Mouse (Mus musculus) left cerebral cortex, postnatal 10 days (tissue): ENCODE measurements around the gene Rgp1. TPM values are rescaled to one million over a fixed set of nuclear protein-coding genes. Genes with fewer than 3 reads are reported as not detected.
A peak's percentile ranks its signal among the peaks of the same experiment; 100 is the strongest.
"Not testable (repeated sequence)": the region's sequence is repeated elsewhere in the genome, so short reads cannot be mapped to it uniquely, and the experiment has no call there.

ENCODE experiments used
- DNase-seq, 2 experiments: peaks; one replicate each; pipeline ENCODE4 v3.0.0; 2021 to 2022; ENCODE audit warnings: low spot score in 2 of 2, mixed read lengths in 1 of 2; ENCODE audit errors: extremely low spot score in 1 of 2
- intact Hi-C: fragments of 180-260 bp; cut with DNase I; formaldehyde crosslinking; loops from one replicate; pipeline ENCODE4 v1.15.1; 2025
- total RNA-seq, 2 experiments: library from RNA; stranded (reverse); gene quantifications; 2 replicates each; pipeline ENCODE4 v1.2.3; 2021

Gene Rgp1
- total RNA-seq, 2 experiments from 2014 or later: 48.5 to 49.7 TPM

DNA sequence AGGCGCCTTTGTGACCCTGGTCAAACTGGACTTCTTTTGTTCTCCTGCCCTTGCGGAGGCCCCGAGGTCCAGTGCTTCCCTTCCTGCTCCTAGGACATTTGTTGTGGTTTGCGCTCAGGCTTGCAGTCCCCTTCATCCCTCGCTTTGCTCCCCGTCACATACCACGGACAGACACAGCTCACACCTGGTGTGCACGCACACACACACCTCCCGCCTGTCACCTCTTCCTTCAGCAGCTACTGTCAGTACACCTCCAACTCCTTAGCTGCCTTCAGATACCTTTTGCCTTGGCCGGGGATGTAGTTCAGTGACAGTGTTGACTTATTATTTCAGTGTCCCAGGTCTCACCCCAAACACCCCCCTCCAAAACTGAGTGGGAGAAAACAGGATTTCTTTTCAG lies 7.2 kb downstream of the Rgp1 start:
- DNase-seq: no peak

GRCm38 (mm10) chr4:43586411-43586810 lies 7.9 kb downstream of the Rgp1 start:
- peak in 1 of 2 experiments; percentile 49 for DNase-seq
- intact Hi-C loops: no loop called here

More for the DNA sequence above, 7.2 kb downstream of the Rgp1 start:
- intact Hi-C loops: no loop called here

GRCm38 (mm10) chr4:43587681-43588080 lies 9.2 kb downstream of the Rgp1 start:
- intact Hi-C loops: no loop called here
- no peak for DNase-seq

DNA sequence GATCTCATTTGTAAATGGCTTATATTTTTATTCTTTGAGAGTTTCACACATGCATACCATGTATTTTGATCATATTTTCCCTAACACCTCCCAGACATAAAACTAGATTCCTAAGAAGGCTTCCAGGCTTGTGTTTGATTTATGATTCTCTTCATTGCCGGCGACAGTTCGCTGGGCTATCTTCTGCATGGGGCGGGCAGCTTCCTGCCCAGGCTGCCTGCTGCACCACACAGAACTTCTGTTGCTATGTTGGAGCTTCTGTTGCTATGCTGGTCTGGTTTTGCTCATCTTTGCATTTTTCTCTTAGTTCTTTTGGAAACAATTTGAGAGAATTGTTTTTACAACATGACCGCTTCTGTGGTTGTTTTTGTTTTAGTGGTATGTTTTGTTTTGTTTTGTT lies 13.0 kb downstream of the Rgp1 start:
- DNase-seq: no peak
- intact Hi-C loops: no loop called here

DNA sequence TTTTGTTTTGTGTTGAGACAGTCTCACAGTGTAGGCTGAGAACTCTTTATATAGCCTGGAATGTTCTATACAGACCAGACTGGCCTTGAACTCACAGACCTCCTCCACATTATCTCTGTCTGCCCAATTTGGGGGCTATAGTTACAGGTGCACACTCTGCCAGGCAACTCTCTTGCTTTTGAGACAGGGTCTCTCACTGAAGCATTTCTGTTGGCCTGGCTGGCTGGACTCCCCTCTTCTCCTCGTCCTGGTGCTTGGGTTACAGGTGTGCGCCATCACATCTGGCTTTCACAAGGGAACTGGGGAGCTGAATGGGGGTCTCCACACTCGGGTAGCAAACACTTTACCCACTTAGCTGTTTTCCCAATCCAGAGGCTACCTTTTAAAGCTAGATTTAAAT lies 13.4 kb downstream of the Rgp1 start:
- DNase-seq: no peak
- intact Hi-C loops: no loop called here

- DNase-seq: no peak
- intact Hi-C loops: no loop called here
These were observed 14.9 kb downstream of the Rgp1 start for GRCm38 (mm10) chr4:43593453-43593852.

GRCm38 (mm10) chr4:43596597-43596996 lies 18.1 kb downstream of the Rgp1 start:
- intact Hi-C loops, DNase-seq: not testable (repeated sequence)

DNA sequence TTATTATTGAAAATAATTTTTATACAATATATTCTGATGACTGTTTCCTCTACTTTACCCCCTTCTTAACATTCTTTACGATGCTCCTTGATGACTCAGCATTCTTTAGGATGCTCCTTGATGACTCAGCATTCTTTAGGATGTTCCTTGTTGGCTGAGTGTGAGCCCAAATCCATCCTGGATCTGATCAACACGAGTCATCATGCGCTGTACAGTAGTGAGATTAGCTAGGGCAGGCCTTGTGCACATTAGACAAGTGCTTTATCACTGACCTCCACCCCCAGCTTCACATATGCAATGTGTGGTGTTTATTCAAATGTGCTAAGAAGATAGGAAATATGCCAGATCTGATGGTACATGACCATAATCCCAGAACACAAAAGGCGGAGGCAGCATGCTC lies 19.7 kb downstream of the Rgp1 start:
- intact Hi-C loops: no loop called here
- no peak for DNase-seq

DNA sequence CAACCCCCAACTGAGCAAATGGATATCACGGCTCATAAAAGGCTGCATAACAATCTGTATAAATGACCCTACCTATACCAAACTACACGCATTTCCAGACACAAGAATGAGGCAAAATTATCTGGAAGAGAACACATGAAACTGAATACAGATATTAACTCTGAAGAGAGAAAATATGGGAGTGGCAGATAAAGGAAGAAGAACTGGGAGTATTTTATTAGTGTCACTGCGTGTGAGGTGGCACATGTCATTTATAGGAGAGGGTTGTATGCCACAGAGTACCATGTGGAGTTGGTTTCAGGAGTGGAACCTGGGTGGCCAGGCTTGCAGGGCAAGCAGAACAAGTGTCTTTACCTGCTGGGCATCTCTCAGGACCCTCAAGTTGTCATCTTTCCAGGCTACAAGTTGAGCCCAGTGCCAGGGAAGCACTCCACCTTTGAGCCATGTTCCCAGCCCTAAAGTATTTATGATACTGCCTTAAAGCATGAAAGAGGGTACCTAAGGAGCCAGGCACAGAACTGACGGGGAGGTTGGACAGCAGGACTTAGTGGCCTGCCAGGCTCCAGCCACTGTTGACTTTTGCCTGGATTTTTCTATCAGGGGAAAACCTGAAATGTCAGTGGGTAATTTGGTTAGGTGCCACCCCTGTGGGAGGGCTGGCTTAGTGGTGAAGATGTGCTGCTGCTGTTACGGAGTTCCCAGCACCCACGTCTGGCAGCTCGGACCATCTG lies 20.3 kb downstream of the Rgp1 start:
- intact Hi-C loops: no loop called here
- no peak for DNase-seq

DNA sequence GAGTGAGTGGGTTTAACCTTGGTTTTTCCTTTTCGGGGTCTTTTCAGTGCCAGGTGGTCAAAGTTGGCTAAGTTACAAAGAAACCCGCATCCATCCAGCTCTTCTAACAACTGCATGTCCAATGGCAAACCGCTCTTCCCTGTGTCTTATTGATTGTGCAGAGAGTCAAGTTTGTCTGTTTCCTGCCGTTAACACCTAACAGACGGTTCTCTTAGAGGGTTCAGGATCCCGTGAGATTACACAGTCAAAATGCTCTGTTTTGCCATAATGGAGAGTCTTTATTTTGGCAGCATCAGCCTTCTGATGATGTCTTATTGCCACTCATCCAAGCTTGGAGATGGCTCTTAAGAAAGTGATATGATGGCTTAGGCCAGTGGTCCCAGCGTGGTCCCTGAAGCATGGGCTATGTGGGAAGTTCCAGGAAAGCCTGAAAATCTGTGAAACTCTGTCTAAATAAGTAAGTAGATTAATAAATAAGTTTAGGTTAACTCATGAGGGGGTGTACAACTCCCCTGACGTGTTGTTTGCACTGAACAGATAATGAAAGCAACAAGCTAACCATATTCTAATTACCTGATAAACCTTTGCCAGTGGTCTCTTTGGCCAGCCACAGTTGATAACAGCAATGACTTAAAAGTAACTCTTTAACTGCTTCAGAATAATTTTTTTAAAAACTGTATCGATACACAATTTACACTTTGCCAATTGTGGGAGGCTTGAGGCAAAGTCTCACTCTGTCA lies 21.9 kb downstream of the Rgp1 start:
- intact Hi-C loops: no loop called here
- DNase-seq: no peak

GRCm38 (mm10) chr4:43604099-43604498 lies 25.6 kb downstream of the Rgp1 start:
- intact Hi-C loops: no loop called here

DNA sequence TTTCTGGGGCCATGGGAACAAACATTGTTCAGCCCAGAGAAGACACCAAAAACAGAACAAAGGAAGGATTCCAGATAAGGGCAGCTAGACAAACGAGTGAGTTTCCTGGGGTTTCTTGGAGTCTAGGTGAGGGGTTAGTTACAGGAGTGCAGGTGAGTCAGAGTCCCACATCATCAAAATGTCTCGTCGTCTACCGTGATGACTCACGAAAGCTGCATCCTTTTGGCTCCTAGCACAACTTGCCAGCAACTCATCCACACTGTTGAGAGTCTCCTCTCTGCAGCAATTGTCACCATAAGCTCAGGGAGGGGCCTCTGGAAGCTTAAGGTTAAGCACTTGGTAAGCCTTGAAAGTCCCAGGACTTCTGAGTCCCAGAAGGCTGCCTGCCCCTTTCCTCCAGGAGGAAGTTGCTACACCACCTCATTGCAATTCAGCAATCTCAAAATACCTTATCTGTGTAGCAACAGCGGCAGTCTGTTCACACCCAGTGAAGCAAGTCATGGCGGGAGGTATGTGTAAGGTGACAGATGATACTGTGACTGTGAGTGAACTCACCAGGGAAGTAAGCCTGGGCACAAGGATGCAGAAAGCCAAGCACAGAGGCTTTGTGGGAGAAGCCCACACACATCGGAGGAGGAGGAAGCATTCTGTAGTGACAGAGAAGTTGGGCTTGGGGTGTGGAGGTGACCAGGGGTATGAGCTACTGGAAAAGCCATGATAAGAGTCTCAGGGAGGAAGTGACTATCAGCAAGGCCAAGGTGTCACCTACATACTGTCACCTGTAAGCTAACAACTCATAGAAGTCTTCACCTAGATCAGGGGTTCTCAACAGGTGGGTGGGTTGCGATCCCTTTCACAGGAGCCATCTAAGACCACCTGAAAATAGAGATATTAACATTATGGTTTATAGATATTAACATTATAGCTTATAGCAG lies 26.5 kb downstream of the Rgp1 start:
- intact Hi-C loops: no loop called here
- DNase-seq: no peak

More at GRCm38 (mm10) chr4:43604099-43604498, 25.6 kb downstream of the Rgp1 start:
- no peak for DNase-seq

- intact Hi-C loops: no loop called here
- DNase-seq: no peak
These were observed 34.0 kb downstream of the Rgp1 start for GRCm38 (mm10) chr4:43612534-43612933.

- intact Hi-C loops: no loop called here
- DNase-seq: no peak
These were observed 34.7 kb downstream of the Rgp1 start for GRCm38 (mm10) chr4:43613060-43613730.

DNA sequence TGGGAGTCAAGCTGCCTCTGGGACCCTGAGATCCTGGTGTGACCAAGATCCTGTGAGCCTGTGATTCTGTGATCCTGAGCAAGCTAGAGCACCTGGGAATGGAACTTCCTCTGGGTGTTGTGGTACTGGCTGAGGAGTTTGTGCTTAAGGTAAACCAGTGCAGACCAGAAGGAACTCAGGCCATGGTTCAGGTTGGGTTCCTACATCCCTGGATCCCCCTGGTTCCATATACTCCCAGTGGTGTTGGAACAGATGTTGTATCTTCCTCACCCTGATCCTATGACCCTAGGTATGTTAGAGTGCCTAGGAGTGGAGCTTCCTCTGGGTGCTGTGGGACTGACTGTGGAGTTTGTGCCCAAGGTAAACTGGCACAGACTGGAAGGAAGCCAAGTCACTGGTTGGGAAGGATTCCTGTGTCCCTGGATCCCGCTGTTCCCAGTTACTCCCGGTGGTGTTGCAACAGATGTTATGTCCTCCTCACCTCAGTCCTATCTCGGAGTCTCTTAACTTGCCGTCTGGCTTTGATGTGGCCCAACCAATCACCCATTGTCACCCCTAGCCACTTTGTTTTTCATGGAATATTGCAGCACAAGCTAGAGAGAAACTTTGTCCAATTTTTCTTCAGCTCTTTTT lies 41.7 kb downstream of the Rgp1 start:
- no peak for DNase-seq
- intact Hi-C loops: no loop called here

GRCm38 (mm10) chr4:43629106-43629817 lies 50.7 kb downstream of the Rgp1 start:
- DNase-seq: no peak
- intact Hi-C loops: no loop called here

GRCm38 (mm10) chr4:43630030-43630581 lies 51.6 kb downstream of the Rgp1 start:
- intact Hi-C loops: loop anchor here (2.0 kb wide), 2 partner anchors 37 to 83 kb away; no protein-coding TSS in a partner anchor
- peak; percentile 78 to 91 for DNase-seq
